Mouse (Mus musculus) MEL (cell line): ENCODE results near the gene Igfn1. TPM values are rescaled to one million over a fixed set of nuclear protein-coding genes. Genes with fewer than 3 reads are reported as not detected.

Experiments used
- DNase-seq: peaks from one replicate; pipeline ENCODE4 v3.0.0; 2011; ENCODE audit warnings: low read depth, low spot score
- H3K27ac ChIP-seq: 2 replicates; pipeline ENCODE4 v1.5.1; 2012; ENCODE audit warnings: low read depth, mild to moderate bottlenecking, control low read depth, low read length, moderate library complexity; ENCODE audit not compliant: control insufficient read depth
- H3K27me3 ChIP-seq, 2 experiments: fragments of 150-350 bp in 1 of 2; sonication (generic) in 1 of 2; 2 replicates each; pipeline ENCODE4 v1.6.1; 2012; ENCODE audit warnings: low read length in 2 of 2, mild to moderate bottlenecking in 2 of 2, improper control_type of control experiment in 1 of 2, moderate library complexity in 1 of 2; ENCODE audit not compliant: insufficient read depth in 2 of 2, control insufficient read depth in 1 of 2
- H3K36me3 ChIP-seq, 2 experiments: 2 replicates each; pipeline ENCODE4 v1.6.1; 2012 to 2014; ENCODE audit warnings: low read length in 2 of 2, improper control_type of control experiment in 1 of 2, inconsistent platforms in 1 of 2, mild to moderate bottlenecking in 1 of 2; ENCODE audit not compliant: insufficient read depth in 2 of 2, control insufficient read depth in 1 of 2
- H3K4me1 ChIP-seq, 2 experiments: fragments of 150-350 bp in 1 of 2; sonication (generic) in 1 of 2; 2 replicates each; pipeline ENCODE4 v1.6.1; 2012; ENCODE audit warnings: low read length in 2 of 2, improper control_type of control experiment in 1 of 2, mild to moderate bottlenecking in 1 of 2; ENCODE audit not compliant: insufficient read depth in 2 of 2, control insufficient read depth in 1 of 2
- H3K4me3 ChIP-seq, 2 experiments: fragments of 150-350 bp in 1 of 2; sonication (generic) in 1 of 2; 2 replicates each; pipeline ENCODE4 v1.5.1; 2012; ENCODE audit warnings: low read depth in 2 of 2, low read length in 2 of 2, mild to moderate bottlenecking in 2 of 2, moderate library complexity in 2 of 2, control low read depth in 1 of 2, improper control_type of control experiment in 1 of 2; ENCODE audit not compliant: control insufficient read depth in 1 of 2, insufficient read depth in 1 of 2
- H3K79me2 ChIP-seq: 2 replicates; pipeline ENCODE4 v1.6.1; 2012; ENCODE audit warnings: mild to moderate bottlenecking, low read length, moderate library complexity; ENCODE audit not compliant: control insufficient read depth, poor library complexity, insufficient read depth
- H3K9ac ChIP-seq: 2 replicates; pipeline ENCODE4 v1.6.1; 2012; ENCODE audit warnings: low read depth, mild to moderate bottlenecking, control low read depth, low read length, moderate library complexity; ENCODE audit not compliant: control insufficient read depth, poor library complexity, severe bottlenecking
- H3K9me3 ChIP-seq: fragments of 150-350 bp; sonication (generic); replicated peaks from 2 replicates; pipeline ENCODE4 v1.6.1; 2012; ENCODE audit warnings: mild to moderate bottlenecking, low read length, improper control_type of control experiment, moderate library complexity; ENCODE audit not compliant: insufficient read depth
- E2F4 ChIP-seq: IDR thresholded peaks from 2 replicates; pipeline ENCODE4 v1.6.1; 2011; ENCODE audit warnings: low read depth, low read length, improper control_type of control experiment, borderline replicate concordance
- ELF1 ChIP-seq: IDR thresholded peaks from 2 replicates; pipeline ENCODE4 v1.6.1; 2014; ENCODE audit warnings: low read depth, mild to moderate bottlenecking, inconsistent platforms, low read length, improper control_type of control experiment, moderate library complexity
- MAFK ChIP-seq: IDR thresholded peaks from 2 replicates; pipeline ENCODE4 v1.6.1; 2011; ENCODE audit warnings: low read depth, mild to moderate bottlenecking, low read length, improper control_type of control experiment, borderline replicate concordance
- MAZ ChIP-seq: IDR thresholded peaks from 2 replicates; pipeline ENCODE4 v1.6.1; 2012; ENCODE audit warnings: low read depth, mild to moderate bottlenecking, inconsistent platforms, low read length, improper control_type of control experiment
- MEF2A ChIP-seq: IDR thresholded peaks from 2 replicates; pipeline ENCODE4 v1.6.1; 2014; ENCODE audit warnings: low read depth, mild to moderate bottlenecking, inconsistent platforms, low read length, improper control_type of control experiment; ENCODE audit not compliant: poor library complexity, insufficient replicate concordance, severe bottlenecking; ENCODE audit errors: extremely low read depth
- MYB ChIP-seq: IDR thresholded peaks from 2 replicates; pipeline ENCODE4 v1.6.1; 2011; ENCODE audit warnings: mild to moderate bottlenecking, low read depth, low read length, improper control_type of control experiment
- NRF1 ChIP-seq: IDR thresholded peaks from 2 replicates; pipeline ENCODE4 v1.6.1; 2014; ENCODE audit warnings: low read depth, mild to moderate bottlenecking, inconsistent platforms, low read length, improper control_type of control experiment, moderate library complexity; ENCODE audit not compliant: poor library complexity, insufficient read depth, severe bottlenecking
- POLR2A ChIP-seq, 2 experiments: IDR thresholded peaks; 2 replicates each; pipeline ENCODE4 v1.6.1; 2011 to 2012; ENCODE audit warnings: low read length in 2 of 2, mild to moderate bottlenecking in 2 of 2, control low read depth in 1 of 2, improper control_type of control experiment in 1 of 2, low read depth in 1 of 2, moderate library complexity in 1 of 2; ENCODE audit not compliant: control insufficient read depth in 1 of 2, insufficient read depth in 1 of 2, poor library complexity in 1 of 2
- POLR2AphosphoS2 ChIP-seq: IDR thresholded peaks from 2 replicates; pipeline ENCODE4 v1.6.1; 2011; ENCODE audit warnings: low read length, improper control_type of control experiment
- POLR2AphosphoS5 ChIP-seq: IDR thresholded peaks from 2 replicates; pipeline ENCODE4 v1.6.1; 2012; ENCODE audit warnings: low read depth, borderline replicate concordance, mild to moderate bottlenecking, inconsistent platforms, low read length, moderate library complexity, mixed read lengths
- RCOR1 ChIP-seq: IDR thresholded peaks from 2 replicates; pipeline ENCODE4 v1.6.1; 2012; ENCODE audit warnings: low read depth, mild to moderate bottlenecking, inconsistent platforms, low read length, improper control_type of control experiment
- TAL1 ChIP-seq: IDR thresholded peaks from 2 replicates; pipeline ENCODE4 v1.6.1; 2012; ENCODE audit warnings: mild to moderate bottlenecking, inconsistent platforms, low read length, moderate library complexity, mixed read lengths
- TBP ChIP-seq: IDR thresholded peaks from 2 replicates; pipeline ENCODE4 v1.8.0; 2011; ENCODE audit warnings: low read depth, low read length, improper control_type of control experiment
- TCF12 ChIP-seq: IDR thresholded peaks from 2 replicates; pipeline ENCODE4 v1.6.1; 2014; ENCODE audit warnings: low read depth, mild to moderate bottlenecking, inconsistent platforms, low read length, improper control_type of control experiment, moderate library complexity
- USF1 ChIP-seq: IDR thresholded peaks from 2 replicates; pipeline ENCODE4 v1.6.1; 2014; ENCODE audit warnings: low read depth, mild to moderate bottlenecking, inconsistent platforms, low read length, improper control_type of control experiment, moderate library complexity
- ZC3H11A ChIP-seq: IDR thresholded peaks from 2 replicates; pipeline ENCODE4 v1.6.1; 2012; ENCODE audit warnings: low read depth, mild to moderate bottlenecking, inconsistent platforms, low read length, improper control_type of control experiment
- ZNF384 ChIP-seq: IDR thresholded peaks from 2 replicates; pipeline ENCODE4 v1.6.1; 2012; ENCODE audit warnings: low read depth, mild to moderate bottlenecking, inconsistent platforms, low read length, improper control_type of control experiment
- polyA plus RNA-seq, 2 experiments: library from polyadenylated mRNA; stranded (reverse) in 1 of 2; unstranded in 1 of 2; fragments of >175 nt in 1 of 2; fragments of >200 nt in 1 of 2; gene quantifications; 2 replicates each; pipeline versions ENCODE4 v1.2.1 to v1.2.4; 2012; ENCODE audit warnings: low replicate concordance in 2 of 2, low read depth in 1 of 2; ENCODE audit not compliant: insufficient read length in 2 of 2, insufficient read depth in 1 of 2, missing spikeins in 1 of 2
- total RNA-seq: library from RNA; depleted of rRNA; stranded (reverse); fragments of 300-350 nt; gene quantifications from 2 replicates; pipeline ENCODE4 v1.2.3, GENCODE M21; 2012

Igfn1 gene
- total and polyA plus RNA-seq, 3 experiments = 0.14 to 0.15 TPM; not detected in 1

DNA sequence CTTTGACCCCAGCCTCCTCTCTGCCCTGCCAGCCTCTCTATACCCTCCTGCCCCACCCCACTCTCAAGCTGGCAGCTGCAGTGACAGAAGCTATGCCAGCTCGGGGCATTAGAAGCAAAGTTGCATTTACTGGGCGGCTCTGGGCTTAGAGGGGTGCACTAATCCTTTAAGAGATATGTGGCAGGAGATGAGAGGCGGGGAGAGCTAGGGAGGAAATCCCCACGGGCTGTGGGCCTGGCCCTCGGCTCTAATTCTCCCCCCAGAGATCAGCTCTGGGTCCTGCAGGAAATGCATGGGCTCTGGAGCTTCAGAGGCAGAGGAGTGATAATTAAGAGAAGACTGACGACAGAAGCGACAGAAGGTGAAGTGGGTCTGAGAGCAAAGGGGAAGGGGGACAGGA is 26.8 kb upstream of the Igfn1 start:
- H3K27ac ChIP-seq = no peak overlapping the region
- TF ChIP-seq POLR2AphosphoS5 = no peak

DNA sequence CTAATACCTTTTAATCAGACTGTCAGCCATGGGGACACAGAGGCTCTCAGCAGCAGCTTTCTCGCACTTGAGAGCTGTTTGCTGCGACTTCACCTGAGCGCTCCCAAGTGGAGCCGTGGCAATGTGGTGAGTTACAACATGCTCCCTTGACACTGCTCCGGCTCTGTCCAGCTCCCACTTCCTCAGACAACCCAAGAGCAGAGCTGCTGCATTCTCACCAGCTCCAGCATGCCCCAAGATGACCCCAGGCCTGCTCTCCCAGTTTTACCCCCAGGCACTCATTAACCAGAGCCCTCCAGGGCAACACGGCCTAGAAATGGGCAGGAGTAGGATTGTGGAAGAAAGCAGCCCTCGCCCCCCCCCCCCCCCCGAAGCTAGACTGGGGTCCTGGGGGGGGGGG is 25.6 kb upstream of the Igfn1 start:
- H3K9ac ChIP-seq = no peak overlapping the region
- H3K27me3 ChIP-seq = no peaks in the 10 kb centered on the region
- H3K9me3 ChIP-seq = no peaks in the 10 kb centered on the region
- no peak for TF ChIP-seq NRF1
- TF ChIP-seq MEF2A = no peak
- no peak for TF ChIP-seq TCF12
- TF ChIP-seq, all 39 proteins: peak for 0
- H3K36me3 ChIP-seq = peaks cover 0 to 4% of the 10 kb centered on the region in 2 experiments; a peak in 2 of 4 replicates
- no peaks in the 10 kb centered on the region for H3K79me2 ChIP-seq
- H3K27ac ChIP-seq = no peak overlapping the region
- no peak for DNase-seq
- no peaks in the 10 kb centered on the region for H3K4me1 ChIP-seq
- H3K4me3 ChIP-seq = no peak overlapping the region

More for the DNA sequence above, 26.8 kb upstream of the Igfn1 start:
- DNase-seq = no peak
- Histone ChIP-seq H3K9me3 (no peaks in the 10 kb centered on the region), H3K79me2 (no peaks in the 10 kb centered on the region), H3K27me3 (no peaks in the 10 kb centered on the region), H3K9ac (no peak overlapping the region), H3K4me1 (no peaks in the 10 kb centered on the region), H3K36me3 (no peaks in the 10 kb centered on the region; a peak in 2 of 4 replicates), H3K4me3 (no peak overlapping the region)

DNA sequence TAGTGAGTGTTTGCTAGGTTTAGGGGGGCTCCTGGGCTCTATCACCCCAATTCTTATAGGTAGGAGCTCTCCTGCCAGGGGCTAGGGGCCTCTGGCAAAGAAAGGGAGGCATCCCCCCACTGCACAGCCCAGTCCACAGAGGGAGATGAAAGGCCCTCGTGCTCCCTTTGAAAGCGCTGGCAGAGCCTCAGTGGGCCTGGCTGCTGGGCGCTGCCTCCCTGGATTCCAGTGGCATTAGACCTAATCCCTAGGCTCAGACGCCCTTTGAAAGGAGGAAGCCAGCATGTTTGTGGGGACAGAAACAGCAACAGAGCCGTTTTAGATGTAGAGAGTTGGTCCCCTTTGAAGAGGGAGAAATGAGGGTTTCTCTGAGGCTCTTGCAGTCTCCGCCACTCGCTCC is 24.1 kb upstream of the Igfn1 start:
- Histone ChIP-seq H3K9me3 (no peaks in the 10 kb centered on the region), H3K79me2 (no peaks in the 10 kb centered on the region), H3K4me1 (no peaks in the 10 kb centered on the region), H3K36me3 (peaks cover 0 to 5% of the 10 kb centered on the region in 2 experiments; a peak in 2 of 4 replicates), H3K4me3 (no peak overlapping the region), H3K27me3 (no peaks in the 10 kb centered on the region), H3K9ac (no peak overlapping the region), H3K27ac (no peak overlapping the region)
- TF ChIP-seq POLR2A (IDR thresholded peaks at IDR 0.05; ENCODE audit: control insufficient read depth in 1 of 2, insufficient read depth in 1 of 2, low read depth in 1 of 2, low read length in 2 of 2, poor library complexity in 1 of 2) = no peak
- no peak for DNase-seq

DNA sequence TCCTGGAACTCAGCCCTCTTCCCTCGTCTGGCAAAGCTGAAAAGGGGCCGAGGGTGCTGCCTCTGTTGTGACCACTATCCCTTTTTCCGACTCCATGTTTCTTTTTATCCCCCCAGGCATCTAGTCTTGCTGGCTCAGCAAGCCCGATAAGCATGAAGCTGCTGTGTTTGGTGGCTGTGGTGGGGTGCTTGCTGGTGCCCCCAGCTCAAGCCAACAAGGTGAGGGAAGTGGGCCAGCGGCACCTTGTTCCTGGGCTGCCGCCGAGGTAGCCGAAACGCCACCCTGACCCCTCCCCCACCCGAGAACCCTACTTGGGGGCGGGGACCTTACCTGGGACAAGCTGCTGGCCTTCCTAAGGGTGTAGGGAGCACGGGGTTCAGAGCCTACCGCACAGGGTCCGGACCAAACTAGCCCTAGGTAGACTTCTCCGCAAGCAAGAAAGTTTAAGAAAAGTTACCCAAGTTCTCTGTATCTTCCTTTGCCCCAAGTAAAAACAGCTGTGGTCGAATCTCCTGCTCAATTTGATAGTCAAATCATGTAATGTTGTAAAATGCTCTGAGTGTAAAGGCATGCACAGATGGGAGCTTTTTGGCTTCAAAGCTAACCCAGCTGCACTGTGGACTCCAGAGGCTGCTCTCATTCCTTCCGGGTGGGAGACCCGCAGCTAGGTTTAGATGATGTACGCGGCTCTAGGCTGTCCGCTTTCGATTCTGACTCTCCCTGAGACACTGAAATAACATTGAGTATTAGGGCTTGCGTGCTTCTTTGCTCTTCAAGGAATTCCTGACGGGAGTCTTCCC is 12.4 kb upstream of the Igfn1 start:
- Histone ChIP-seq H3K36me3 (peaks cover 2 to 20% of the 10 kb centered on the region in 2 experiments; a peak in 3 of 4 replicates), H3K27ac (peak overlapping the region; percentile 40), H3K79me2 (peaks cover 5% of the 10 kb centered on the region; the same call in 1 of the 2 replicates)
- peak; percentile 8 for DNase-seq
- no peak for TF ChIP-seq MAFK
- TF ChIP-seq TAL1 = no peak
- TF ChIP-seq ZNF384 = no peak
- TF ChIP-seq ELF1 = no peak
- no peak for TF ChIP-seq USF1
- TF ChIP-seq MYB = no peak
- no peak for TF ChIP-seq ZC3H11A
- no peak for TF ChIP-seq MAZ
- TF ChIP-seq POLR2AphosphoS2 = no peak
- TF ChIP-seq E2F4 = no peak
- no peak for TF ChIP-seq NRF1
- no peak; a peak in 1 of 4 replicates for TF ChIP-seq POLR2A (IDR thresholded peaks at IDR 0.05; ENCODE audit: control insufficient read depth in 1 of 2, insufficient read depth in 1 of 2, low read depth in 1 of 2, low read length in 2 of 2, poor library complexity in 1 of 2)
- no peak for TF ChIP-seq TBP
- no peak for TF ChIP-seq RCOR1
- TF ChIP-seq POLR2AphosphoS5 = no peak
- TF ChIP-seq, all 39 proteins: peak for 0
- Histone ChIP-seq H3K27me3 (no peaks in the 10 kb centered on the region), H3K9ac (peak overlapping the region; percentile 87), H3K4me3 (peak overlapping the region; percentile 89 to 97), H3K9me3 (no peaks in the 10 kb centered on the region), H3K4me1 (peaks cover 12 to 22% of the 10 kb centered on the region in 2 experiments)
